ENCODE assay signal across 8 mouse cellular contexts in genomic region chr5:5559079-5559740, GRCm38 (mm10). TPM values are rescaled to one million over a fixed set of nuclear protein-coding genes. Genes with fewer than 3 reads are reported as not detected.
DNase-seq lines count a peak whose midpoint lies in the region; ATAC-seq and TF ChIP-seq lines count a peak whose summit lies in the region.

Gene Gtpbp10 (minus strand): TSS chr5:5559538.

- peaks cover 6% of the 10 kb centered on the region for H3K36me3 ChIP-seq in neural tube, embryonic 15.5 days

- under 1% methylated on average over 43 of the region's 43 CpGs for WGBS in lung, adult 2 months
- under 1% methylated on average over 43 of the region's 43 CpGs for whole genome bisulfite sequencing in neural tube, embryonic 15.5 days

- peak; percentile 100 for ATAC-seq in neural tube, embryonic 15.5 days (ENCODE audit: low FRiP score)

- H3K4me3 ChIP-seq in layer of hippocampus, adult 2 months, result peak within 1 kb of the TSS; percentile 77
- peak within 1 kb of the TSS; percentile 82 for H3K4me3 ChIP-seq in lung, adult 2 months (replicated peaks; ENCODE audit: extremely low read depth, low read depth, low read length)
- peak within 1 kb of the TSS; percentile 78 for H3K4me3 ChIP-seq in neural tube, embryonic 15.5 days (replicated peaks)

- H3K4me2 ChIP-seq in neural tube, embryonic 15.5 days, result peak within 1 kb of the TSS; percentile 66

- H3K4me1 ChIP-seq in lung, adult 2 months (ENCODE audit: control insufficient read depth, insufficient read depth, low read length), result no peaks in the 10 kb centered on the region
- H3K4me1 ChIP-seq in neural tube, embryonic 15.5 days, result peaks cover 18% of the 10 kb centered on the region

- H3K9ac ChIP-seq in neural tube, embryonic 15.5 days (replicated peaks), result peak within 1 kb of the TSS; percentile 73

- TF ChIP-seq POLR2A in lung, adult 2 months (IDR thresholded peaks at IDR 0.05; ENCODE audit: borderline replicate concordance, extremely low read depth, low read depth, low read length), result peak; percentile 73; the same call in 1 of the 2 replicates

- no peaks in the 10 kb centered on the region for H3K27me3 ChIP-seq in neural tube, embryonic 15.5 days (replicated peaks)

- peak; percentile 91 for DNase-seq in Muller cell, postnatal 12 days (ENCODE audit: inconsistent ontology term)
- peak; percentile 87 for DNase-seq in cerebellum, adult 9-10 months
- peak; percentile 95 for DNase-seq in forelimb bud, embryonic 11.5 days (ENCODE audit: low read depth, low spot score)
- peak; percentile 96 for DNase-seq in heart, postnatal 4 days
- DNase-seq in layer of hippocampus, adult 2 months (ENCODE audit: low spot score in 2 of 2), result peak; percentile 90 to 94
- peak; percentile 91 for DNase-seq in lung, adult 2 months
- DNase-seq in testis, postnatal 10 days (ENCODE audit: low spot score), result peak; percentile 97

- peak within 1 kb of the TSS; percentile 70 for H3K27ac ChIP-seq in layer of hippocampus, adult 2 months
- H3K27ac ChIP-seq in neural tube, embryonic 15.5 days (replicated peaks), result peak within 1 kb of the TSS; percentile 80

- TF ChIP-seq CTCF in layer of hippocampus, adult 2 months (conservative IDR thresholded peaks at IDR 0.05), result no peak
- TF ChIP-seq CTCF in lung, adult 2 months (IDR thresholded peaks at IDR 0.05; ENCODE audit: insufficient read depth, low read length), result no peak

- H3K9me3 ChIP-seq in neural tube, embryonic 15.5 days (replicated peaks), result no peaks in the 10 kb centered on the region

RNA-seq across cellular contexts. Expression of gene Gtpbp10, which starts in this region (rescaled TPM):
- 10 to 100 TPM; 15.1 to 16.0 TPM for total RNA-seq in heart, postnatal 4 days (2021)
- 10 to 100 TPM; 10.1 TPM for total RNA-seq in layer of hippocampus, adult 2 months (2021)
- 1.5 and 3.5 TPM in 2 replicates for polyA plus RNA-seq in lung, adult 2 months (2012; rRNA removed)
- 12.8 and 17.9 TPM in 2 replicates for polyA plus RNA-seq in neural tube, embryonic 15.5 days (2015; fragmentation: Nextera tagmentation; extraction: Ambion mirVana)

Comparison
In these comparisons a context has a peak if more than half of its experiments do, and no peak if none do; other contexts are left out.
1. Peak in every context shown above with its lines: DNase-seq, ATAC-seq, H3K4me3 ChIP-seq and H3K27ac ChIP-seq.